Mouse (Mus musculus): ENCODE measurements at regions not wholly inside any gene's neighbourhood (a gene's known extent, or its start where the extent isn't known, plus 50 kb on each side); places are given as distances from the start of the nearest gene placed in this dataset.
A peak's percentile ranks its signal among the peaks of the same experiment; 100 is the strongest.

GRCm38 (mm10) chr6:143598916-143599315 is 431.9 kb downstream of the Etnk1 start:
- 43% methylated on average over 4 of the region's 4 CpGs for WGBS
- no peak for TF ChIP-seq CTCF (IDR thresholded peaks at IDR 0.05; ENCODE audit: low read depth)
- no peak for TF ChIP-seq EP300 (IDR thresholded peaks at IDR 0.05; ENCODE audit: low read depth)
- DNase-seq (ENCODE audit: low spot score) (no peak), ATAC-seq (ENCODE audit: insufficient read depth, low read depth) (no peak)
- H3K9me3 ChIP-seq (replicated peaks; ENCODE audit: control insufficient read depth, low read length), result no peaks in the 10 kb centered on the region
- H3K9ac ChIP-seq (replicated peaks; ENCODE audit: low read depth, low read length), result no peak overlapping the region
- H3K4me1 ChIP-seq (ENCODE audit: control insufficient read depth, insufficient read depth), result no peaks in the 10 kb centered on the region
- no peaks in the 10 kb centered on the region for H3K27me3 ChIP-seq (ENCODE audit: control insufficient read depth, insufficient read depth, low read length)
- H3K27ac ChIP-seq (ENCODE audit: low read depth), result no peak overlapping the region
- no peak overlapping the region for H3K4me2 ChIP-seq (ENCODE audit: low read depth, low read length)
- H3K4me3 ChIP-seq (ENCODE audit: low read depth, low read length), result no peak overlapping the region
- H3K36me3 ChIP-seq (replicated peaks; ENCODE audit: control insufficient read depth, insufficient read depth, low read length), result no peaks in the 10 kb centered on the region

GRCm38 (mm10) chr6:143609100-143609499 is 442.1 kb downstream of the Etnk1 start:
- H3K27ac ChIP-seq (ENCODE audit: low read depth), result no peak overlapping the region
- peak; percentile 66 for TF ChIP-seq CTCF (IDR thresholded peaks at IDR 0.05; ENCODE audit: low read depth)
- no peak for TF ChIP-seq EP300 (IDR thresholded peaks at IDR 0.05; ENCODE audit: low read depth)
- H3K27me3 ChIP-seq (ENCODE audit: control insufficient read depth, insufficient read depth, low read length), result no peaks in the 10 kb centered on the region
- no peaks in the 10 kb centered on the region for H3K36me3 ChIP-seq (replicated peaks; ENCODE audit: control insufficient read depth, insufficient read depth, low read length)
- no peaks in the 10 kb centered on the region for H3K9me3 ChIP-seq (replicated peaks; ENCODE audit: control insufficient read depth, low read length)
- DNase-seq (ENCODE audit: low spot score) (peak; percentile 60), ATAC-seq (ENCODE audit: insufficient read depth, low read depth) (no peak)
- WGBS, result 77% methylated on average over 1 of the region's 1 CpGs
- H3K4me1 ChIP-seq (ENCODE audit: control insufficient read depth, insufficient read depth), result no peaks in the 10 kb centered on the region
- no peak overlapping the region for H3K4me3 ChIP-seq (ENCODE audit: low read depth, low read length)
- no peak overlapping the region for H3K4me2 ChIP-seq (ENCODE audit: low read depth, low read length)
- H3K9ac ChIP-seq (replicated peaks; ENCODE audit: low read depth, low read length), result no peak overlapping the region

GRCm38 (mm10) chr6:143612966-143613365 is 445.9 kb downstream of the Etnk1 start:
- TF ChIP-seq CTCF (IDR thresholded peaks at IDR 0.05; ENCODE audit: low read depth) (no peak), EP300 (IDR thresholded peaks at IDR 0.05; ENCODE audit: low read depth) (no peak)
- 69% methylated on average over 10 of the region's 10 CpGs for WGBS

DNA sequence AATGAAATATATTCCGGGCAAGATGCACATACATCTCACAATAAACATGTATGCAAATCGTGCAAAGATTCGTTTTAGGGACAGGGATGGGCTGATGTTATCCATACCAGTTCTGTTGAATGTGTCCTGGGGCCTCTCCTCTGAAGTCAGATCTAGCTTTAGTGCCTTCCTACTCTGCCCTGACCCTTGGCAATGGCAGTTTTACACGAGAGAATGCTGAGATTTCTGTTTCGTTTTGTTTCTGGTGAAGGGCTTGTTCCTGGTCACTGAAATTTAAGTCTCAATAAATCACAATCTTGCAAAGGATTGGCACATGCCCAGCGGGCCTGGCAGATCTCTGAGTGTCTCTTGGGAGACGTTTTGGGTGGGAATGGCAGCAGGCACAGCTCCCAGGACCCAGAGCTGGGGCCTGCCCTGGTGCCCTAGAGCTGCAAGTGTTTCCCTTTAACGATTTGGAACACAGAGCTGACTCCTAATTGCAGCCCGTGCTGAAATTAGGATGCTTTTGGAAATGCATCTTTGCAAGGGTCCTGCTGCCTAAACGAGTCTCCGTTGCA is 447.5 kb downstream of the Etnk1 start:
- Histone ChIP-seq H3K9ac (replicated peaks; ENCODE audit: low read depth, low read length) (no peak overlapping the region), H3K9me3 (replicated peaks; ENCODE audit: control insufficient read depth, low read length) (no peaks in the 10 kb centered on the region), H3K27ac (ENCODE audit: low read depth) (no peak overlapping the region), H3K4me3 (ENCODE audit: low read depth, low read length) (no peak overlapping the region), H3K4me1 (ENCODE audit: control insufficient read depth, insufficient read depth) (no peaks in the 10 kb centered on the region), H3K36me3 (replicated peaks; ENCODE audit: control insufficient read depth, insufficient read depth, low read length) (no peaks in the 10 kb centered on the region), H3K27me3 (ENCODE audit: control insufficient read depth, insufficient read depth, low read length) (no peaks in the 10 kb centered on the region), H3K4me2 (ENCODE audit: low read depth, low read length) (no peak overlapping the region)
- 74% methylated on average over 11 of the region's 11 CpGs for WGBS
- DNase-seq (ENCODE audit: low spot score) (no peak), ATAC-seq (ENCODE audit: insufficient read depth, low read depth) (no peak)
- TF ChIP-seq CTCF (IDR thresholded peaks at IDR 0.05; ENCODE audit: low read depth) (no peak), EP300 (IDR thresholded peaks at IDR 0.05; ENCODE audit: low read depth) (no peak)

More at GRCm38 (mm10) chr6:143612966-143613365, 445.9 kb downstream of the Etnk1 start:
- no peaks in the 10 kb centered on the region for H3K4me1 ChIP-seq (ENCODE audit: control insufficient read depth, insufficient read depth)
- ATAC-seq (ENCODE audit: insufficient read depth, low read depth) (no peak), DNase-seq (ENCODE audit: low spot score) (no peak)
- no peak overlapping the region for H3K9ac ChIP-seq (replicated peaks; ENCODE audit: low read depth, low read length)
- H3K4me2 ChIP-seq (ENCODE audit: low read depth, low read length), result no peak overlapping the region
- H3K27me3 ChIP-seq (ENCODE audit: control insufficient read depth, insufficient read depth, low read length), result no peaks in the 10 kb centered on the region
- H3K4me3 ChIP-seq (ENCODE audit: low read depth, low read length), result no peak overlapping the region
- no peaks in the 10 kb centered on the region for H3K9me3 ChIP-seq (replicated peaks; ENCODE audit: control insufficient read depth, low read length)
- H3K36me3 ChIP-seq (replicated peaks; ENCODE audit: control insufficient read depth, insufficient read depth, low read length), result no peaks in the 10 kb centered on the region
- H3K27ac ChIP-seq (ENCODE audit: low read depth), result no peak overlapping the region

GRCm38 (mm10) chr6:143615361-143615760 is 448.3 kb downstream of the Etnk1 start:
- Histone ChIP-seq H3K4me3 (ENCODE audit: low read depth, low read length) (no peak overlapping the region), H3K4me2 (ENCODE audit: low read depth, low read length) (no peak overlapping the region), H3K9me3 (replicated peaks; ENCODE audit: control insufficient read depth, low read length) (no peaks in the 10 kb centered on the region), H3K27ac (ENCODE audit: low read depth) (no peak overlapping the region), H3K36me3 (replicated peaks; ENCODE audit: control insufficient read depth, insufficient read depth, low read length) (no peaks in the 10 kb centered on the region), H3K27me3 (ENCODE audit: control insufficient read depth, insufficient read depth, low read length) (no peaks in the 10 kb centered on the region), H3K4me1 (ENCODE audit: control insufficient read depth, insufficient read depth) (no peaks in the 10 kb centered on the region), H3K9ac (replicated peaks; ENCODE audit: low read depth, low read length) (no peak overlapping the region)
- no peak for ATAC-seq (ENCODE audit: insufficient read depth, low read depth)
- WGBS, result 65% methylated on average over 8 of the region's 8 CpGs
- TF ChIP-seq CTCF (IDR thresholded peaks at IDR 0.05; ENCODE audit: low read depth), result no peak
- TF ChIP-seq EP300 (IDR thresholded peaks at IDR 0.05; ENCODE audit: low read depth), result no peak
- DNase-seq (ENCODE audit: low spot score), result no peak

DNA sequence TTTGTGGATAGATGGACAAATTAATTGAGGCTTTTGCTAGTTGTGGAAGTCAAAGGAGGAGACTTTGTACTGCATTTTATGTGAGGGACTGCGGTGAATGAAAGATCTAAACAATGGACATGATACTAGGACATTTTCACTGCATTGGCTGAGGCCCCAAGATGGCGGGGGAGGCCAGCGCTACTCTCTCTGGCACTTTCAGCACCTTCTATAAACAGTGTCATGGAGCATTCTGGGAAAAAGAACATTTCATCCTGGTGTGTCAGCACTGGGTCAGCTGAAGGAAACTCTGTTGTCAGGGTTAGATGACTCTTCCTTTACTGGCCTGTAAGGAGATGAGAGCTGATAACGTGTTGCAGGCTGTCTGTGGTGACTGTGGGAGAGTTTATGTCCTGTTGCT is 449.4 kb downstream of the Etnk1 start:
- Histone ChIP-seq H3K4me3 (ENCODE audit: low read depth, low read length) (no peak overlapping the region), H3K27ac (ENCODE audit: low read depth) (no peak overlapping the region), H3K9ac (replicated peaks; ENCODE audit: low read depth, low read length) (no peak overlapping the region), H3K27me3 (ENCODE audit: control insufficient read depth, insufficient read depth, low read length) (no peaks in the 10 kb centered on the region), H3K9me3 (replicated peaks; ENCODE audit: control insufficient read depth, low read length) (no peaks in the 10 kb centered on the region), H3K36me3 (replicated peaks; ENCODE audit: control insufficient read depth, insufficient read depth, low read length) (no peaks in the 10 kb centered on the region), H3K4me1 (ENCODE audit: control insufficient read depth, insufficient read depth) (no peaks in the 10 kb centered on the region), H3K4me2 (ENCODE audit: low read depth, low read length) (no peak overlapping the region)
- TF ChIP-seq EP300 (IDR thresholded peaks at IDR 0.05; ENCODE audit: low read depth), result no peak
- no peak for TF ChIP-seq CTCF (IDR thresholded peaks at IDR 0.05; ENCODE audit: low read depth)
- ATAC-seq (ENCODE audit: insufficient read depth, low read depth) (no peak), DNase-seq (ENCODE audit: low spot score) (no peak)
- 78% methylated on average over 4 of the region's 4 CpGs for WGBS
